Mouse (Mus musculus) MEL (cell line): ENCODE measurements around the gene Olfr9.

Experiments used
- JUND ChIP-seq: IDR thresholded peaks from 2 replicates; pipeline ENCODE4 v1.6.1; 2011; ENCODE audit warnings: low read depth, mild to moderate bottlenecking, improper control_type of control experiment, low read length
- TCF12 ChIP-seq: IDR thresholded peaks from 2 replicates; pipeline ENCODE4 v1.6.1; 2014; ENCODE audit warnings: low read depth, mild to moderate bottlenecking, inconsistent platforms, low read length, improper control_type of control experiment, moderate library complexity
- USF2 ChIP-seq, 2 experiments: IDR thresholded peaks; 2 replicates each; pipeline ENCODE4 v1.6.1; 2011 to 2012; ENCODE audit warnings: improper control_type of control experiment in 2 of 2, low read length in 2 of 2, borderline replicate concordance in 1 of 2, inconsistent platforms in 1 of 2, low read depth in 1 of 2, mild to moderate bottlenecking in 1 of 2; ENCODE audit not compliant: insufficient read depth in 1 of 2

GRCm38 (mm10) chr10:129010288-129010841, 21.1 kb downstream of the Olfr9 start, which contains the start of gene Olfr763:
- TF ChIP-seq USF2 (IDR thresholded peaks at IDR 0.05; ENCODE audit: borderline replicate concordance in 1 of 2, insufficient read depth in 1 of 2, low read depth in 1 of 2, low read length in 2 of 2), result no peak
- no peak for TF ChIP-seq TCF12
- no peak for TF ChIP-seq JUND
